Mouse (Mus musculus) adipose tissue, adult 10 weeks (tissue): Measurements from ENCODE around the gene Gpr152. TPM values are rescaled to one million over a fixed set of nuclear protein-coding genes. Genes with fewer than 3 reads are reported as not detected.

Experiments
- polyA plus RNA-seq: library from polyadenylated mRNA; stranded (reverse); fragments of 350-450 nt; fragmentation: Illumina TruSeq; extraction: RNeasy Lipid Tissue Mini Kit (QIAGEN cat#74804); gene quantifications from one replicate; pipeline ENCODE4 v1.2.3, GENCODE M21; 2014; ENCODE audit warnings: low read depth, low replicate concordance

The Gpr152 gene
- 0.19 TPM for polyA plus RNA-seq

DNA sequence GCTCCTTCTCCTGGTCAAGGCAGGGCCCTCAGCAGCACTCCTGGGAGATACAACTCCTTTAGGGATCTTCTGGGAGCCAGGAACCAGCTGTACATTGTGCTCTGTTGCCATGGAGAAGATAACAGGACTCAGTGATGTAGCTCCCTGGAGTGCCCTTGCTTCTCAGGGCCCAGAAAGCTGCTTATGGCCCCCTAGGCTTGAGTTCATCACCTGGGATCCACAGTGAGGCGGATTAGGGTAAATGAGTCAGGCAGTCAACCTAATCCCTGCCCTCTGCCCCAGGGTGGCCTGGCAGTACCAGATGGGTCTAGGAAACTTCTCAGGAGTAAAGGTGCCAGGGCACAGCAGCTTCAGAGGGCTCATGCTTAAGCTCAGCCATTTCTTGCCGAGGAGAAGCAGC lies at the start of gene Gpr152:
Gene Gpr152, plus strand, starts transcription at position 342 of the 400 bp plus-strand sequence.

DNA sequence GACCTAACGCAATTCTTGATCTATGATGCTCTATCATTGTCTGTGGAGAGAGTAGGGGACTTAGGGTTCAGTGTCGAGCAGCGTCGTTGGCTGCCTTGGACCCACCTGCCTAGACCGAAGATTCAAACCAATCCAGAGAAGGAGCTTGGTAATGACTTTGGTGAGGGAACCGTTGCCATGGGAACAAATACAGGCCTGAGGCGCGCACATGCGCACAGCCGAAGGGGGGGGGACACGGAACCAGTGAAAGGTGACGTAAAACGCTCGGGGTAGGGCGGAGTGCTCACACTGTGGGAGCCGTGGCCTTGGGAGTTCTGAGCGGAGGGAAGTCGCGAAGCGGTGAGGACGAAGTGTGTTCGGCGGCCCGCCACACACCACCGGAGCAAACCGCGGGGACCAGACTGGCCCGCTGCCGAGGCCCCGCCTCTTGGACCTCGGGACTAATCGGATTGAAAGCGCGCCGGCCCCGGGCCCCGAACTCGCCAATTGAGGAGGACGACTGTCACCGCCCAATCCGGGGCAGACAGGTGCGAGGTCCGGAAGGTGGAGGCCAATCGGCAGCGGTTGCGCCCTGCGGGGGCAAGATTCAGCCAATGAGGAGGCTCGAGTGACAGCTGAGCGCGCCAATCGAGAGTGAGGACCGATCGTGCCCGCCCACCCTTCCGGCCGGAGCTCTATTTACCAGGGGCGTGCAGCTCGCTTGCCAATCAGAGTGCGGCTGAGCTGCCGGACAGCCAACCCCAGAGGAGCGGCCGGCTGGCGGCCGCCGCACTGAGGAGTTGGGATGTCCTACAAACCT lies 42.7 kb upstream of the Gpr152 start, which contains the start of gene Cdk2ap2:
Gene Cdk2ap2, plus strand, starts transcription at position 541 of the 799 bp plus-strand sequence.

DNA sequence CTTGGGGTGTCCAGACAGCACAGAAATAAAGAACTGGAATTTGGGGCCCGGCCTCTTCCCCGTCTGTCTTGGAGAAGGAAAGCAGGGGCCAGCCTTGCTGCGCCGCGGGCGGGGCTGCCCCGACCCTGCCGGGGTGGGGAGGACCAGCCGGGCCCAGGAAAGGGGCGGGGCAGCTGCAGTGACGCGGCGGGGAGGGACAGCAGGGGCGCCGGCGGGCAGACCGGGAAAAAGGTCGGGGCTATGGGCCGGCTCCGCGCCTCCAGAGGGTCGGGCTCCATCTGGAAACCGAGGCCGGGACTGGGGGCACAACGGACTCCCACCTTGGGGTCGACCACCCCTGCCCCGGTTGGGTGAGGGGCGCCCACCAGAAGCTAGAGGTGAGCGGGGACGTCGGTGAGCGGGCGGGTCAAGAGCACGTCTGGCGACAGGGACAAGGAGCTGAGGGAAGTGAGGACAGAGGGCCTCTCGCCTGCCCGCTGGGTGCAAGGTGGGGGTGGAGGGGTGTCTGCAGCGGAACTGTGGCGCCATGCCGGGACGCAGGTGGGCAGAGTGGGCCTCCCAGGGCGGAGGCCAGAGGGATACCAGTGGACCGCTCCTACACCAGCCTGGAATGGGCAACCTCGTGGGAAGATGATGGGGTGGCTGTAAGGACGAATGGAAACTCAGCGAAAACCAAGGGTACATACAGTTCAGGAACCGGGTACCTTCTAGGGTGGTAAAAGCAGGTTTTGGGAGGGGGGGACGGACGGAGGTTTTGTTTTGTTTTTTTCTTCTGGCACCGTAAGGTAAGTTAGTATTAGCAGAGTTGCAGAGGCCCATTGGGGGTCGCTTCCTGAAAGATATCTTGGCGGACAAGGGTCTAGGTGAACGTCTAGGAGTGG lies 39.5 kb upstream of the Gpr152 start, which contains the start of gene Pitpnm1:
Gene Pitpnm1, plus strand, starts transcription at position 162 of the 881 bp plus-strand sequence.

DNA sequence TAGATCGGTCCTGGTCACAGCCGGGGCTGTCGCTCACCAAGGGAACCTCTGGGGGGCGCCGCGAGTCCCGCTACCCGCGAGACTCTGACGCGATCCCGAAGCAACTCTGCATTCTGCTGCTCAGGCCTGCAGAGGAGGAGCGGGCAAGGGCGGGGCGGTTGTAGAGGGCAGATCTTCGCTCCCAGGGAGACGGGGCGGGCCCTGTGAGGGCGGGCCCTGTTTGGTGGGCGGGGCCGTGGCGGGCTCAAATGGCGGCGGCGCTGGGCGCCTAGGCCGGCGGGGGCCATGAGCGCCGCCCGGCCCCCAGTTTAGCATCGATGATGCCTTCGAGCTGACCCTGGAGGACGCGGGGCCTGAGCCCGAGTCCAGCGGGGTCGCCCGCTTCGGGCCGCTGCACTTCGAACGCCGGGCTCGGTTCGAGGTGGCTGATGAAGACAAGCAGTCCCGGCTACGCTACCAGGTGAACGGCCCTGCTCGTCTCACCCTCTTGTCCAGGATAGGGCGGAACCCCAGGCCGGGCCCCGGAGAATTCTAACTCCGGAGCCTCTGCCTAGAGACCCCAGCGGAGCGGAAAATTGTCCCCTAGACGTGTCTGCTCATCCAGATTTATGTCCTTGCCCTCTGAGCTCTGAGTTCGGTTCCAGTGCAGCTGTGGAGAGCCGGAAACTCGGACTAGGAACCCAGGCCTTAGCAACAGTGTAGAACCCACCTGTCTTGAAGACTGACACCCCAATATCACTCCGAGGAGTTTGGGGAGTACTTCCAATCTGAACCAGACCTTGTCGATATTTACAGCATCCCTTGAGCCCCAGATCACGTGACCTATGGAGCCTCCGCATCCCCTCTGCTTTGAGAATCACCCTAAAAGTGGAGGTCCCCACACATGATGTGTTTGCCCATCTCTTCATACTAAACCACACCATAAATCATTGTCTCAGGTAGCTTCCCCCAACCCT lies 13.6 kb upstream of the Gpr152 start, which contains the start of gene Aip:
Gene Aip, minus strand, starts transcription at position 118 of the 956 bp plus-strand sequence.

DNA sequence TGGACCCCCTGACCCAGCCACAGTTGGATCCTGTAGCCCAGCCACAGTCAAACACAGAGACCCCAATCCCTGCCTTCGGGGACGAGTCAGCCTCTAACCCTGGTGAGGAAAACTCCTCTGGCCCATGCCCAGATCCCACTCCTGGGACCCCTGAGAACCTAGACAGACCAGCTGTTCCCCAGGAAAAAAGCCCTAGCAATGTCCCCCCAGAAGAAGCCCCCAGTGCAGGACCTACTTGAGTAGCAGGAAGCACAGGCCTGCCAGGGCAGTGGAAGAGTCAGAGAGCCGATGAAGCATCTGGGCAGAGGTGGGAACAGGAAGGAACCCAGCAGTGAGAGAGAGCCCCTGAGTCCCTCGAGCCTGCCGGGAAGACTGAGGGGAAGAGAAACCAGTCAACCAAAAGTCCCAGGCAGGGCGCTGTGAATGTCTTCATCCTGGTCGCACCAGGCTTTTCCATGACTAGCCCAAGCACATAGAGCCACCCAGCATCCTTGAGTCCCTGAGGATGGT lies 4.2 kb downstream of the Gpr152 start, which contains the start of gene Cabp4:
Gene Cabp4, minus strand, starts transcription at position 275 of the 510 bp plus-strand sequence.

DNA sequence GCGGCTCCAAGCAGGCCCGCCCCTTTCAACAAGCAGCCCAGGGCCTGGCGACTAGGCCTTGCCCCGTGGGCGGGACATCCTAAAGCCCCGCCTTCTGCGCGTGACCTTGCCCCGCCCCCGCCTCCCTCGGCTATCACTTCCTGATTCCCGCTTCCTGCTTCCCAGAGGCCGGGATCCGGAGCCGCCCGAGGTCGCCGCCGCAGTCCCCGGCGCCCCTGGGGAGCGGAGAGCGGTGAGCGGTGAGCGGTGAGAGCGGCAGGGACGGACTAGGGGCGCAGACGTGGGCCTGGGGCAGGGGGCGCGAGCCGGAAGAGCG lies 8.9 kb downstream of the Gpr152 start, which contains the start of gene Coro1b:
Gene Coro1b, plus strand, starts transcription at position 129 of the 316 bp plus-strand sequence.

DNA sequence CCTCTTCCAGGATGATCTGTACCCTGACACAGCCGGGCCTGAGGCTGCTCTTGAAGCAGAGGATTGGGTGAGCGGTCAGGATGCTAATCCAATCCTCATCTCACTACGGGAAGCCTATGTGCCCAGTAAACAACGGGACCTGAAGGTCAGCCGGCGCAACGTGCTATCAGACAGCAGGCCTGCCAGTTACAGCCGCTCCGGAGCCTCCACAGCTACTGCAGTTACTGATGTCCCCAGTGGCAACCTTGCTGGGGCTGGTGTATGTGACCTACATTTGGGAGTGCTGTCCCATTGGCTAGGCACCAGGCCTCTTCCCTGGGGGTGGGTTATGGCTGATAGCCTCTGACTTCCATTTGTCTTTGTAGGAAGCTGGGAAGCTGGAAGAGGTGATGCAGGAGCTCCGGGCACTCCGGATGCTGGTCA lies 13.7 kb downstream of the Gpr152 start, which contains the start of gene Ptprcap:
Gene Ptprcap, plus strand, starts transcription at position 373 of the 423 bp plus-strand sequence.

DNA sequence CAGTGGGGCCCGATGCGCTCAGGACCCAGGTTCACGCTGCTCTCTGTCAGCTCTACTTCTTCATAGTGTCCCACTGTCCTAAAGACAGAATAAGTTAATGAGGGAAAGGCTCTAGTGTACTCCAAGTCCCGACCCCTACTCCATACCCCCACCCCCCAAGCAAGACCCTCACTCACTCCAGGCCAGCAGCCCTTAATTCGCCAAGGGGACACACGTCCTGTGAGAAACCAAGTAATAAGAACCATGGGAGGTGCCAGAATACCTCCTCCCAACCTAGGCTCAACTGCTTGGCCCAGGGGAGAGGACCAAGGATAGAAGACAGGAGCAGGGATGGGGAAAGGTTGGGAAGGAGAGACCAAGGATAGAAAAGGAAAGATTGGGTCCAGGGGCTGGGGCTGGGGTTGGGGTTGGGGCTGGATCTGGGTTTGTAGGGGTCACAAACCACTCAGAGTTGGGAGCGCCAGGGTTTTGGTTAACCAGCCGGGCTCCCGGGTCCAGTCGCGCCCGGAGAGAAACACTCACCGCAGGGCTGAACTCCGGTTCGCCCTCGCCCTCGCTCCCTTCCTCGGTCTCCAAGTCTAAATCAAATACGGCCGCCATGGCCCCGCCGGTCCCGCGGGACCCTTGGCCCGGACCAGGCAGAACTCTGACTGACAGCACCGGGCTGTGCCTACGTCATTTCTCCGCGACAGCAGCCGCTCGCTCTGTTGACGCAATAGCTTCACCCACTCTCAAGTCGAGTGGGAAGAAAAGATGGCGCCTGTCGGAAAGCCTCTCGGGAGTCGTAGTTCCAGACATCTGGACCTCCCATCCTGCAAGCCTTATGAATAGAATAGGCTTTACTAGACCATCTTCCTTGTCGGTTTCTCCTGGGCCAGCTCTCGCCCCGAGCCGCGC lies 23.3 kb downstream of the Gpr152 start, which contains the start of gene Rps6kb2:
Gene Rps6kb2, minus strand, starts transcription at position 709 of the 897 bp plus-strand sequence.

DNA sequence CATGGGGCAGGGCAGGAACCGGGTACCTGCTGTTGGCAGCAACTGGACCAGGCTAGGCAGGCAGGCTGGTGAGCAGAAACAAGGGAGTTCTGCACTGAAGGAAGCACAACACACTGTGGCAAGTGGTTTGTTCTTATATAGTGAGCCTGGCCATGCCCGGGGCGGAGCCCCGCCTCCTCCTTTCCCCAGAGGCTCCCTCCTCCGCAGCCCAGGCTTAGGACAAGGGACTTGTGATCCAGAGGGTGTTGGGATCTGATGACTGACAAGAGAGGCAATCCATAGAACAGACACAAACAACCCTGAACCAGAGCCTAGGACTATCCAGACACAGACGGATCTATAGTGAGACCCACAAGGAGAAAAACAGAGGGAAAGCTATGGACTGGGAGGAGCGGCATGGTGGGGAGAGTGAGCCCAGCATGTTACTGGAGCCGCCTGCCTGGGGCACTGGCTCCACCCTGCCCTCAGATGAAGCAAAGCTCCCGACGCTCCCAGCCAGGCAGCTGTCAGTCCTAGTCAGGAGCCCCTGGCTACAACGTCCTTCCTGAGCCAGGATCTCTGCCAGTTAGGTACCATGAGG lies 35.9 kb downstream of the Gpr152 start, which contains the start of gene Carns1:
Gene Carns1, minus strand, starts transcription at position 112 of the 580 bp plus-strand sequence.

DNA sequence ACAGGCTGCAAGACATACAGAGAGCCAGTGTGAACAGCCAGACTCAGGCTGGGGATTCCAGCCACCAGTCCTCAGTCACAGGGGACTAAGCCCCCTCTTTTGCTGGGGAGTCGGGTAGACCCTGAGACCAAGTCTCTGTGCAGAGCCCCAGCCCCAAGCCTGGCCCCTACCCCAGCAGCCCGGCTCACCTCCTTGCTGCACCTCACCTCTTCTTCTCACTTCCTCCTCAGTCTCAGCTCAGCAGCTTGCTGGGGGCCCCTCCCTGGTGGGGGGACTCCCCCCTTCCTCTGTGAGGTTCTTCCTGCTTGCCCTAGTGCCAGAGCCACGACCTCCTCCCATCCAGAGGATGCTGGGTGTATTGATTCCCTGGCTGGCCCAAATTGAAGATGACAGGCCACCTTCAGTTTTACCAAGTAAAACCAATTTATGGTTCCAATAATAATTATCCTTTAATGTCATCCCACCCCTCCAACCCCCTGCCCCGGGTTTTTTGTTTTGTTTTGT lies 51.3 kb downstream of the Gpr152 start, which contains the start of gene Tbc1d10c:
Gene Tbc1d10c, minus strand, starts transcription at position 454 of the 504 bp plus-strand sequence.

DNA sequence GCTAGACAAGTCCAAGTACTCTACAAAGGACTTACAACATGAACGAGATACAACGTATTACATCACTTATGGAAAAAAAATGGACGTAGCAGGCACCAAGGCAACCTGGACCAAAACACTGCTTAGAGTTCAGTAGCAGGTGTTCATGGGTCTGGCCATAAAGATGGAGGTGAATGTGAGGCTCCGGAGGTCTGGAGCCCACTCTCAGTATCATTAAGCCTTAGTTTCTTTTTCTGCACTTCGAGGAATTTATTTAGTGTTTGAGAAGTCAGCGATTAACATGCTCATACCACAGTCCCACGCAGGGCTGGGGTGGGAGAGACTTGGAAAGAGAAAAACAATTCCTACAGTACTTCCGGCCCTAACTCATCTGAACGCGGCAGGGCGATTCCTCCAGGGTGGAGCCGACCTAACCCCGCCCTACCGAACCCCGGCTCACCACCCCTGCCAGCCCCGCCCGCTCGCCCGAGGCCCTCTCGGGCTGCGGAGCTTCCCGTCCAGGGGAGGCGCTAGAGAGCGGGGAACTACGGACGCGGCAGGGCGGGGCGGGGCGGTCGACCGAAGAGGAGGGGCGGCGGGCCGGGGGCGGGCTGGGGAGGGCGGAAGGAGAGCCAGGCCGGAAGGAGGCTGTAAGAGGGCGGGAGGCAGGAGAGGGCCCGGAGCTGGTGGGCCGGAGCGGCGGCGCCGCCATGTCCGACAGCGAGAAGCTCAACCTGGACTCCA lies 52.1 kb downstream of the Gpr152 start, which contains the start of gene Ppp1ca:
Gene Ppp1ca, plus strand, starts transcription at position 538 of the 723 bp plus-strand sequence.

Other genes with a start within 250 kb of the Gpr152 start
- gene Tcirg1, start 232.7 kb upstream of the Gpr152 start, polyA plus RNA-seq: 33.4 TPM
- gene Ndufs8, start 227.0 kb upstream of the Gpr152 start, polyA plus RNA-seq: 112 TPM
- 8.3 TPM for gene Aldh3b1, start 210.0 kb upstream of the Gpr152 start, polyA plus RNA-seq
- 55.5 TPM for gene Unc93b1, start 204.6 kb upstream of the Gpr152 start, polyA plus RNA-seq
- 0.15 TPM for gene Aldh3b3, start 181.1 kb upstream of the Gpr152 start, polyA plus RNA-seq
- 10.9 TPM for gene Aldh3b2, start 167.5 kb upstream of the Gpr152 start, polyA plus RNA-seq
- 32.3 TPM for gene Acy3, start 153.2 kb upstream of the Gpr152 start, polyA plus RNA-seq
- gene Tbx10, start 147.0 kb upstream of the Gpr152 start, polyA plus RNA-seq: not detected
- 25.3 TPM for gene Nudt8, start 139.2 kb upstream of the Gpr152 start, polyA plus RNA-seq
- gene Gm49405, start 139.2 kb upstream of the Gpr152 start, polyA plus RNA-seq: 2.5 TPM
- gene Doc2g, start 136.5 kb upstream of the Gpr152 start, polyA plus RNA-seq: 3.2 TPM
- gene Ndufv1, start 127.0 kb upstream of the Gpr152 start, polyA plus RNA-seq: 124 TPM
- 408 TPM for gene Gstp1, start 101.8 kb upstream of the Gpr152 start, polyA plus RNA-seq
- 25.3 TPM for gene Gstp2, start 93.8 kb upstream of the Gpr152 start, polyA plus RNA-seq
- gene Gstp3, start 80.2 kb upstream of the Gpr152 start, polyA plus RNA-seq: 0.71 TPM
- not detected for gene Cabp2, start 58.2 kb upstream of the Gpr152 start, polyA plus RNA-seq
- 93.4 TPM for gene Cdk2ap2, start 42.6 kb upstream of the Gpr152 start, polyA plus RNA-seq
- gene Pitpnm1, start 39.8 kb upstream of the Gpr152 start, polyA plus RNA-seq: 29.6 TPM
- gene Aip, start 13.9 kb upstream of the Gpr152 start, polyA plus RNA-seq: 74.7 TPM
- gene Cabp4, start 4.2 kb downstream of the Gpr152 start, polyA plus RNA-seq: 1.1 TPM
- 169 TPM for gene Coro1b, start 8.8 kb downstream of the Gpr152 start, polyA plus RNA-seq
- 3.3 TPM for gene Ptprcap, start 13.8 kb downstream of the Gpr152 start, polyA plus RNA-seq
- gene Rps6kb2, start 23.6 kb downstream of the Gpr152 start, polyA plus RNA-seq: 27.2 TPM
- 5.1 TPM for gene Carns1, start 35.7 kb downstream of the Gpr152 start, polyA plus RNA-seq
- gene Tbc1d10c, start 51.5 kb downstream of the Gpr152 start, polyA plus RNA-seq: 3.5 TPM
- gene Ppp1ca, start 52.3 kb downstream of the Gpr152 start, polyA plus RNA-seq: 434 TPM
- gene Rad9a, start 61.9 kb downstream of the Gpr152 start, polyA plus RNA-seq: 15.7 TPM
- gene Clcf1, start 74.5 kb downstream of the Gpr152 start, polyA plus RNA-seq: 3.9 TPM
- not detected for gene AC109138.7, start 74.6 kb downstream of the Gpr152 start, polyA plus RNA-seq
- gene Pold4, start 92.1 kb downstream of the Gpr152 start, polyA plus RNA-seq: 61.3 TPM
- gene Ssh3, start 129.4 kb downstream of the Gpr152 start, polyA plus RNA-seq: 50.4 TPM
- 7.7 TPM for gene Ankrd13d, start 143.3 kb downstream of the Gpr152 start, polyA plus RNA-seq
- gene Grk2, start 166.4 kb downstream of the Gpr152 start, polyA plus RNA-seq: 58.8 TPM